Mouse (Mus musculus) G1E-ER4 (cell line): Measurements from ENCODE around the gene Nln. TPM values are rescaled to one million over a fixed set of nuclear protein-coding genes. Genes with fewer than 3 reads are reported as not detected.

Experiments
- GATA1 ChIP-seq: IDR thresholded peaks from one replicate; pipeline ENCODE4 v1.8.0; 2012; ENCODE audit warnings: low read length, inconsistent platforms
- polyA plus RNA-seq: library from polyadenylated mRNA; stranded (reverse); fragments of >175 nt; gene quantifications from 2 replicates; pipeline ENCODE4 v1.2.3, GENCODE M21; 2012

Gene Nln
- polyA plus RNA-seq, 1 experiment, result 24.1 TPM

DNA sequence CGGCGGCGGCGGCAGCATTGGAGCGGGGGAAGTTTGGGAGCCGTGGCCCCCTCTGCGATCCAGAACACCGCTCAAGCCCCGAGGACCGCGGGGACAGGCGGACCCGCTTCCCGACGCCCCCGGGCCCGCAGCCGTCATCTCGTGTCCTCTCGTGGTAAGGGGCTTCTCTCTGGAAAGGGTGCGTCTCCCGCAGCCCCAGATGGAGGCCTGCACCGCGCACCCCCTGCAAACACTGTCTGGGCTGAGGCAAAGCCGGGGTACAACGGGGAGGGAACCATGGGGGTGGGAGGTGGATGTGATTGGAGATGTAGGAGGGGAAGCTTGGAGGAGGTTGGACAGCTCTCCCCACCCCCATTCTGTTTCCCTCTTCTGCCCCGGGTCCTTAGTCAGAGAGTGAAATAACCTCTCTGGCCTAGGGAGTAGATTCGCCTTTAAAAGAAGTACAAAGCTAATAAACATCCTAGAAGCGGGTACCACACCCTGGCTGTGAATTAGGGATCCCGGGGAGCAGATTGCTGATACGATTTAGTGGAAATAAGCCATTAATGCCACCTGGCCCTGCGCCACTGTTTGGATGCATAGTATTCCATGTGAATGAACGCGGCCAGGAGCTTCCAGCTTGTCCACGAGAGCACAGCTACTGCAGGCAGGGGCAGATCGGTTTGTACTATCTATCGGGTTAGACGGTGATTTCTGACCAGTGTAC is 555 bp upstream of the Nln start:
- no peak for TF ChIP-seq GATA1

DNA sequence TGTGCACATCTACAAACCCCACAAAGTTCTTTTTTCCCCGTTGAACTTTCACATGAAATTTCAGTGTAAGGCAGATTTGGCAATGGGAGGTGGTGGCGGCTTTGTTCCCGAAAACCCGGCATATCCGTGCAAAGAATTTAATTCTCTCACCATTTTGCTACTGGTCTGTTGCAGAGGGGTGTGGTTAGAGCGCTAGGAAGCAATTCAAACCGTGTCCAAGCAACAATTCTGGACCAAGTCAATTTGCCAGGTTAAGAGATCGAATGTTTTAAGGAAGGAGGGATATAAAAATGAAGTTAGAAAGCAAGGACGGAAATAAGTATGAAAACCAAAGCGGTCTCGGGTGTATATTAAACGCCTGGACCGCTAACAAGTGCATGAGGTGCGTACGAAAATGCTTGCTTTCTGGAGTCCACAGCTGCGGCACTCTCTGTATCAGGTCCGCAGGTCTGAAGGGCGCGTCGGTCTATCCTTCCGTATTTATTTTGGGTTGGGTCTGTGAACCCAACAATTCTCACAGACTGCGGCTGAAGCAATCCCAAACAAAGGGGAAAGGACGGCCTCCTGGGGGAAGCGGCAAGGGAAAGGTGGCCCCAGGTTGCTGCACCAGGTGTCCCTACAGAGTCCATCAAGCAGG is 645 bp downstream of the Nln start:
- TF ChIP-seq GATA1, result no peak

DNA sequence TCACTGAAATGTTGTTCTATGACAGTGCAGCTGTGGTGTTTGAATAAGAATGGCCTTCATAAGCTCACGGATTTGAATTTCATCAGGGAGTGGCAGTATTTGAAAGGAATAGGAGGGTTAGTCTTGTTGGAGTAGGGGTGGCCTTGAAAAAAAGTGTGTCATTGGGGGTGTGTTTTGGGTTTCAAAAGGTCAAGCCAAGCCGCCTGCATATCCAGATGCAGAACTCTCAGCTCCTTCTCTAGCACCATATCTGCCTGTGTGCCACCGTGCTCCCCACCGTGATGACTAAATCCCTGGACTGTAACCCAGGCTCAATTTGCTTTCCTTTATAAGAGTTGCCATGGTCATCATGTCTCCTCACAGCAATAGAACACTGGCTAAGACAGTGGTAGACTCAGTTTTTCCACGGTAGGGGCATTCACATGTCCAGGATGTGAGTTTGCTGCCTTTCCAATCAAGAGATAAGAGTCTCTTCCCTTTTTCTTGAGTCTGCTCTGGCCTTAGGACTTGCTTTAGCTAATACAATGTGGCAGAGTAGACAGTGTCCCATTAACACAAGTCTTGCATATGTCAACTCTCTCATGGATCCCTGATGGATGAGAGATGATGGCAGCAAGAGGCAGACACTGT is 7.7 kb downstream of the Nln start:
- TF ChIP-seq GATA1, result no peak

DNA sequence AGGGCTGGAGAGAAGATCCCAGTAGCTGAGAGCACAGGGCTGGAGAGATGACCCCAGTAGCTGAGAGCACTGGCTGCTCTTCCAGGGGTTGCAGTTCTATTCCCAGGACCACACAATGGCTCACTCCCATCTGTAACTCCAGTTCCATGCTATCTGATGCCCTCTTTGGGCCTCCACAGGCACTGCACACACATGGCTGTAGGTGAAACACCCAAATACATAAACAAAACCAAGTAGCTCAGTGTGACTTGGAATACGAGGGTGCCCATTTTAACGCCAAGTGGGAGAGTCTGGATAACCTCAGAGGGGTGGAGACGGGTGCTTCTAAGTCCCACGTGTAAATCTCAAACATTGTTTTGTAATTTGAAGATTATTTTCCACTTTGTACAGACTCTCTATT is 9.0 kb downstream of the Nln start:
- TF ChIP-seq GATA1, result no peak

DNA sequence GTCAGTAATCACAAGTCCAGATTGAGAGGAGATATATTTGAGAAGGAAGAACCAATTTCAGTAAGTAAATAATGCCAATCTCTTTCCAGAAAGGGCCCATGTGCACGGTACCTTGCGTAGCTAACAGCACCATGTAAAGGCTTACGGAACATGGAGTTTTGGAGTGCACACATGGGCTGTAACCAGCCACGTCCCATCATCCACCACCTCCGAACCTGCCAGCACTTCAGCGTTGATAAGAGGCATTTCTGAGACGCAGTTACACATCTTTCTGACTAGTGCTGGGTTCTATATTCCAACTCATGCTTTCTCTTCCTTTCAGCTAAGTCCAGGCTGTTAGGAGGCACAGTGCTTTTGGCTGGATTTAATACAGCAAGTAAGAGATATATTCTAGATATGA is 12.2 kb downstream of the Nln start:
- TF ChIP-seq GATA1, result no peak

DNA sequence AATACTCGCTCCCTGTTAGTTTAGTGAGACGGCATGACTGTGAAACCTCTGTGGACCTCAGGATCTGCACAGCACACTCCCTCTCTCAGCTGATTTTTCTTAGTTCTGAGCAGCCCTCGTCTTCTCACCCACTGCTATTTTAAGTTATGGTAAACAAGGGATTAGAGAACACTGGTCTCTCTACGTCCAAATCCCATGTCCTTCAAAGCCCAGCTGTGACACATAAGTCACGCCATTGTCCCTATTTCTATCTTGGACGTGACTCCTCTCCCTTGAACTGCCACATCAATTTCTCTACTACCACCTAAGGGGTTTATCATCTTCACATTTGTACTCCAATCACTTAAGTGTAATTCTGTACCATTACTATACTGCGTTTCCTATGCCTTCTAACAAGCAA is 13.5 kb downstream of the Nln start:
- TF ChIP-seq GATA1, result no peak

DNA sequence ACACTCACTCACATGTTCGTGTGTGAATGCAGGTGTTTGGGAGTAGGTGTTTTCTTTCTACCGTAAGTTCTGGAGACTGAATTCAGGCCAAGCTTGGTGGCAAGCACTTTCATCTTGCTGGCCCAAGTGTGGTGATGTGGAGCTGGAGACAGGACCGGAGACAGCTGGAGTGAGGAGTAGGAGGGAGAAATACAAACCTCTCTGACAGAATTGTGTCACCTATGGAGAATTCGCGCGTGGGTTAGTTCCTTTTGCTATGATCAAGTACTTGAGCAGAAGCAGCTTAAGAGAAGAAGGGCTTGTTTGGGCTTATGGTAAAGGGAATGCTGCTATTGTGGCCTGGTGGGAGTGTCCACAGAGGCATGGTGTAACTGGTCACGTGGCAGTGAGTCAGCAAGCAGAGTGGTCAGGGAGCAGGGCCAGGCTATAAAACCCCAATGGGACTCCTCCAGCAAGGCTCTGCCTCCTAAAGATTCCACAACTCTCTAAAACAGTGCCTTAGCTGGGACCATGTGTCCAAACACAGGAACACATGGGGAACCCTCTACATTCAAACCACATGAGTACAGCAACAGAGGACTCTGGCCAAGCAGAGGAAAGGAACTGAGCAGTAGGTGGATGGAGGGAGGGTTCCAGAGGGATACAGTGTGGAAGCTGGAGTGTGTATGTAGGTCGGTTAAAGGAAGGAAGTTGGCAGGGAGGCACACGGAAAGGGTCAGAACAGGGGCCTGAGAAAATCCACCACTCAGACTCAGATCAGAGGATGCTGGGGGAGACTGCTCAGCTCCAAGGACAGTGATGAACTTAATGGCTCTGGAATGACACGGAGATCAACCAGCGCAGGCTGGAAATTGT is 14.7 kb downstream of the Nln start:
- TF ChIP-seq GATA1, result no peak

DNA sequence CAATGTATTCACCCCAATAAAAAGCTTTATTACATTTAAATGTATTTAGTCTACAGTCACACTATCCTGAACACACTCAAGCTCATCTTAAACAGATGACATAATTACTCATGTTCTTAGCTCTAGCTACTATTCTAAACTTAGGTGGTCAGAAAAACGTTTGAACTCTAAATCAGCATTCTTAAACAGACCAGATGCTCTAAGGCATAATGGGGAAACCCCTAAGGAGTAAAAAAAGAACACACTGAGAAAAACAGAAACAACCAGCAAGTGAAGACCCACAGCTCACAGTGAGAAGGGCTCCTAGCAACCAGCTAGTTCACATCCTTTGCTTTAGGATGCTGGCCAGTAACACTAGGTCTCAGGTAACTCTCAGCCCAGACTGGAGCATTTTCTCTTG is 17.7 kb downstream of the Nln start:
- no peak for TF ChIP-seq GATA1

DNA sequence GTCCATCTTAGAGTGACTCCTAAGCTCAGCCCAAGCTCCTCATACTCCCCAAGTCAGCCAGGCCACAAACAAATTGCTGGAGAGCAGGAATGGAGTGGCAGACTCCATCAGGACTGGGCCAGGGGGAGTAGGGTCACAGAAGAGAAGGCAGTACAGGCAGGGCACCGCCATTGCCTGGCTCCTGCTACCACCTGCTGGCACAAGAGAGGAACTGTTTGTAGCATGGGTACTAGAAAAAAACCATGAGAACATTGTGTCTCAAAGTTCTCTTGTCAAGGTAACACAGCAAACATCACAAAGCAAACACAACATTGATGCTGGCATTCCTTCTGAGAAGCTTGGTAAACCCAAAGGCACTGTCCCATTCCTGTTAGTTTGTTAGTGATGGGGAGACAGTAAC is 20.0 kb downstream of the Nln start:
- TF ChIP-seq GATA1, result no peak

DNA sequence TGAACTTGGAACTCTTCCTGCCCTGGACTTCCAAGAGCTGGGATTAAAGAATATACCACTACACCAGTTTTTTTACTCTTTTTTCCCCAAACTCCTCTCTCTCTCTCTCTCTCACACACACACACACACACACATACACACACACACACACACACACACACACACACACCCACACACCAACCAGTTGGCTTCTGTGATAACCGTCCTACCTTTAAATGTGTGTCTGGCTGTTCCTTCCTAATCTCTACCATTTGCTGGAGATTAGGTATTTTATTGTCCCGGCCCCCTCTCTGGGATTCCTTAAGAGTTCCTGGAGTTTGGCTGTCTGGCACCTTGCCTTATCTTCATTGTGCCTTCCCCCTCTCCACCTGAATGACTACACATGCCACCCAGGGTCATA is 24.8 kb downstream of the Nln start:
- TF ChIP-seq GATA1, result peak; percentile 18

DNA sequence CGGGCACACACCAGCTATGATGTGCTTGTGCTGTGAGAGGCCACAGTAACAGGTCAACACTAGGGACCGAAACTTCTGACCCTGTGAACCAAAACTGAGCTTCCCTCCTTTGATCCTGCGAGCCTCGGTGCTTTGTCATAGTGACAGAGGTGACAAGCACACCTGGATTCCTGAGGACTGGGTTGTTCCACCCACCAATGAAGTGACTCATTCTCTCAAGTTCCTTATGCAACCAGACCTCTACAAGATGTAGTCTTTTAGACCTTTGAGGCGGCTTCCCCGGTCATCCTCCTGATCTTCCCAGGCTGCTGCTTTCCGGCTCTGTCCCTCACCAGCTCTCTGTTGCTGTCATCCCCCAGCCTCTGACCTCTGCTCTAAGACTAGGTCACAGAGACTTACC is 26.9 kb downstream of the Nln start:
- TF ChIP-seq GATA1, result no peak

DNA sequence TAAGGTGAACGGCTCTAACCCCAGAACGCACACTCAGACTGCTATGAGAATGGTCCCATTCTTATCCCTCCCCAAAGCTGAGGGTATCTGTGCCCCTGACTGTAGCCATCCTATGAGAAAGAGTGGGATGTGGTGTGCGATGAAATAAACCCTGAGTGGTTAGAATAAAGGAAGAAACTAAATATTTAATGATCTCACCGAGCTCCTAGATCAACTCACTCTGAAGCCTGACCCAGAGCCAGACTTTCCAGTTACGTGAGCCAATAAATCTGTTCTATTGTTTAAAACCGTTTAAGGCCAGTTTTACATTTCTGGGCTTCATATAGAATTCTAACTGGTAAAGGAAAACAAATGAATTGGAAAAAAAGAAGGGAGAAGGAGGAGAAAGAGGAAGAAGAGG is 32.4 kb downstream of the Nln start:
- TF ChIP-seq GATA1, result no peak

DNA sequence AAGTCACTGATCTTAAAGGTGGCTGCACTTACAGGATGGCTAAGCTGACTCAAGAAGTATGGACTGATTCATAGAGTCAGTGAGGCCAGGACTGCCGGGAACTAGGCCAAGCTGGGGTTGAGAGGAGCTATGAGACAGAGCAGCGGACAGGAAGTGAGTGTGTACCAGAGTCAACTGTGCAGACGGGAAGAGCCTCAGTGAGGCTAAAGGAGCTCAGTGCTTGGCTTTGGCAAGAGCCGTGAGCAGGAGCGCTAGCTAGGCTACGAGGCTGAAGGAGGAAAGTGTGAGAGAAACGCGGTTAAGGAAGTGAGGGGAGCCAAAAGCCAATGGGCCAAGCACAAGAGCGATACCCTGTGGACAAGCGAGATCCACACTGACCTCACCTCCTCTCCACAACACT is 34.7 kb downstream of the Nln start:
- no peak for TF ChIP-seq GATA1

DNA sequence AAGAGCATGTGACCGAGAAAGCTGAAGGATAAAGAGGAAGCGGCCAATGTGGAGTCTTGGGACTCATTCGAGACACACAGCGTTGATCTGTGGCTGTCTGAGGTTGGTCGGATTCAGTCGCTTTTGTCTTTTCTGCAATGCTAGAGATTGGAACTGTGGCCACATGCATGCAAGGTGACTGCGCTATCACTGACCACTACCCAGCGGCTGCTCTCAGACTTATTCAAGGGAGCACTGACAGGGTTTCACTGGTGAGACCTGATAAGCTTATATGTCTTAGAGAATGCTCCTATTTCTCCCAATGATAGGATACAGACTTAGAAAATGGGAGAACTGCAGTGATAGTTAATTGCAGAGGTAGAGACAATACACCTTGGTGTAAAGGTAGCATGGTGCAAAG is 35.2 kb downstream of the Nln start:
- no peak for TF ChIP-seq GATA1

DNA sequence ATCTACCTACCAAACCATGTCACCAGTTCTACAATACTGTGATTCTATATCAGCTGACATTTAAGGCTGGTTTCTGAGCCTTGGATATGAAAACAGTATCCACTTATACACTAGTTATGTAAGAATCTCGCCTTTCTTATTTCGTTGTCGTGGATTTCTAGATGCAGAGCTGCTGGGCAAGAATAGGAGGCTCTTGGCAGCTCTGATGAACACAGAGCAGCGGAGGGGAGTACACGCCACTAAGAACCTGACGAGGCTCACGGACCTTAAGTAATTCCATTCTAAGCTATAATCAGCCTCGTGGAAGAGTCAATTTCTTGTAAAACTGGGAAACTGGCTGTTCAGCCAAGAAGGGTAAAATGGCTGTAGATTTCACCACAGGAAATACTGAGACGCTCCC is 37.1 kb downstream of the Nln start:
- TF ChIP-seq GATA1, result no peak

DNA sequence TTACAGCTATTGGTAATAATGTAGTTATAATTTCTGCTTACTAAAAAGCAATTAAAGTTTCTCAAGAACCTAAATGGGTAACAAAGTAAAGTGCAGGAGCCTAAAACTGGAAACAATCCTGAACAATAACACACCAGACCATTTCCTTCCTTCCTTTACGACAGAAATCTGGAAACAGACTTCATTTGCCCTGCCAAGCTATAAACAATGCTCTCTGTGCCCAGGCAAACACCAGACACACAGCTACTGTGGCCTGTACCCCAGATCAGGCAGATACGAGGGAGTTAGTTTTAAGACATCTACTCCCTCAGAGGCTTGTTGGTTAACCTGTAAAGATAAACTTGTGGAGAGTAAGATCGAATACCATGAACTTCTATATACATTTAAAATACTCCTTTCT is 38.7 kb downstream of the Nln start:
- TF ChIP-seq GATA1, result no peak
